Mouse (Mus musculus) heart, adult 9 months (tissue): Measurements from ENCODE around the gene Dclk1.

ENCODE experiments used
- DNase-seq, 2 experiments: peaks; one replicate each; pipeline ENCODE4 v3.0.0; 2022; ENCODE audit warnings: low spot score in 2 of 2

The Dclk1 gene

GRCm38 (mm10) chr3:55397752-55398693 is 155.9 kb downstream of the Dclk1 start:
- DNase-seq, result no peak

GRCm38 (mm10) chr3:55401236-55401635 is 159.1 kb downstream of the Dclk1 start:
- no peak for DNase-seq

- DNase-seq, result no peak
Observed at GRCm38 (mm10) chr3:55404751-55405150, 162.6 kb downstream of the Dclk1 start.

- DNase-seq, result no peak
Observed at GRCm38 (mm10) chr3:55406616-55407015, 164.5 kb downstream of the Dclk1 start.

GRCm38 (mm10) chr3:55411547-55411946 is 169.4 kb downstream of the Dclk1 start:
- no peak for DNase-seq

- DNase-seq, result no peak
Observed at GRCm38 (mm10) chr3:55415527-55415950, 173.4 kb downstream of the Dclk1 start.

GRCm38 (mm10) chr3:55418845-55419244 is 176.7 kb downstream of the Dclk1 start:
- DNase-seq, result no peak

- no peak for DNase-seq
Observed at GRCm38 (mm10) chr3:55419334-55419733, 177.2 kb downstream of the Dclk1 start.

- no peak for DNase-seq
Observed at GRCm38 (mm10) chr3:55420436-55421083, 178.4 kb downstream of the Dclk1 start.

GRCm38 (mm10) chr3:55423640-55424397 is 181.7 kb downstream of the Dclk1 start:
- no peak for DNase-seq

GRCm38 (mm10) chr3:55430022-55430549 is 187.9 kb downstream of the Dclk1 start:
- DNase-seq, result no peak

GRCm38 (mm10) chr3:55431223-55431622 is 189.1 kb downstream of the Dclk1 start:
- DNase-seq, result no peak

- no peak for DNase-seq
Observed at GRCm38 (mm10) chr3:55434276-55434675, 192.1 kb downstream of the Dclk1 start.

- no peak for DNase-seq
Observed at GRCm38 (mm10) chr3:55438824-55439446, 196.8 kb downstream of the Dclk1 start.

GRCm38 (mm10) chr3:55440342-55440741 is 198.2 kb downstream of the Dclk1 start:
- DNase-seq, result no peak

- DNase-seq, result peak in 1 of 2 experiments; percentile 8
Observed at GRCm38 (mm10) chr3:55442012-55442645, 200.0 kb downstream of the Dclk1 start.

GRCm38 (mm10) chr3:55443271-55443670 is 201.1 kb downstream of the Dclk1 start:
- no peak for DNase-seq

- no peak for DNase-seq
Observed at GRCm38 (mm10) chr3:55443725-55444124, 201.6 kb downstream of the Dclk1 start.

GRCm38 (mm10) chr3:55446681-55447080 is 204.5 kb downstream of the Dclk1 start:
- no peak for DNase-seq

GRCm38 (mm10) chr3:55447486-55448460 is 205.6 kb downstream of the Dclk1 start:
- peak; percentile 43 to 61 for DNase-seq
